Mouse (Mus musculus): ENCODE data around the gene Krt31.

- TF ChIP-seq CTCF (IDR thresholded peaks at IDR 0.05; ENCODE audit: low read depth, low read length) = no peak
- no peak for TF ChIP-seq POLR2AphosphoS5 (IDR thresholded peaks at IDR 0.05; ENCODE audit: insufficient replicate concordance, low read depth, low read length)
- no peak for TF ChIP-seq GATA1 (IDR thresholded peaks at IDR 0.05; ENCODE audit: borderline replicate concordance, low read length)
- TF ChIP-seq TAL1 (conservative IDR thresholded peaks at IDR 0.05; ENCODE audit: low read depth, low read length) = no peak
- TF ChIP-seq GATA2 (IDR thresholded peaks at IDR 0.05; ENCODE audit: borderline replicate concordance, low read depth, low read length) = no peak
Observed at GRCm38 (mm10) chr11:100097819-100098218, 47.5 kb upstream of the Krt31 start.
